Mouse (Mus musculus) MEL (cell line): Measurements from ENCODE around the gene Mtcl1. TPM values are rescaled to one million over a fixed set of nuclear protein-coding genes. Genes with fewer than 3 reads are reported as not detected.

ENCODE experiments used
- DNase-seq: peaks from one replicate; pipeline ENCODE4 v3.0.0; 2011; ENCODE audit warnings: low read depth, low spot score
- H3K27ac ChIP-seq: 2 replicates; pipeline ENCODE4 v1.5.1; 2012; ENCODE audit warnings: low read depth, mild to moderate bottlenecking, control low read depth, low read length, moderate library complexity; ENCODE audit not compliant: control insufficient read depth
- H3K27me3 ChIP-seq, 2 experiments: fragments of 150-350 bp in 1 of 2; sonication (generic) in 1 of 2; 2 replicates each; pipeline ENCODE4 v1.6.1; 2012; ENCODE audit warnings: low read length in 2 of 2, mild to moderate bottlenecking in 2 of 2, improper control_type of control experiment in 1 of 2, moderate library complexity in 1 of 2; ENCODE audit not compliant: insufficient read depth in 2 of 2, control insufficient read depth in 1 of 2
- H3K36me3 ChIP-seq, 2 experiments: 2 replicates each; pipeline ENCODE4 v1.6.1; 2012 to 2014; ENCODE audit warnings: low read length in 2 of 2, improper control_type of control experiment in 1 of 2, inconsistent platforms in 1 of 2, mild to moderate bottlenecking in 1 of 2; ENCODE audit not compliant: insufficient read depth in 2 of 2, control insufficient read depth in 1 of 2
- H3K4me1 ChIP-seq, 2 experiments: fragments of 150-350 bp in 1 of 2; sonication (generic) in 1 of 2; 2 replicates each; pipeline ENCODE4 v1.6.1; 2012; ENCODE audit warnings: low read length in 2 of 2, improper control_type of control experiment in 1 of 2, mild to moderate bottlenecking in 1 of 2; ENCODE audit not compliant: insufficient read depth in 2 of 2, control insufficient read depth in 1 of 2
- H3K4me3 ChIP-seq, 2 experiments: fragments of 150-350 bp in 1 of 2; sonication (generic) in 1 of 2; 2 replicates each; pipeline ENCODE4 v1.5.1; 2012; ENCODE audit warnings: low read depth in 2 of 2, low read length in 2 of 2, mild to moderate bottlenecking in 2 of 2, moderate library complexity in 2 of 2, control low read depth in 1 of 2, improper control_type of control experiment in 1 of 2; ENCODE audit not compliant: control insufficient read depth in 1 of 2, insufficient read depth in 1 of 2
- H3K79me2 ChIP-seq: 2 replicates; pipeline ENCODE4 v1.6.1; 2012; ENCODE audit warnings: mild to moderate bottlenecking, low read length, moderate library complexity; ENCODE audit not compliant: control insufficient read depth, poor library complexity, insufficient read depth
- H3K9ac ChIP-seq: 2 replicates; pipeline ENCODE4 v1.6.1; 2012; ENCODE audit warnings: low read depth, mild to moderate bottlenecking, control low read depth, low read length, moderate library complexity; ENCODE audit not compliant: control insufficient read depth, poor library complexity, severe bottlenecking
- H3K9me3 ChIP-seq: fragments of 150-350 bp; sonication (generic); replicated peaks from 2 replicates; pipeline ENCODE4 v1.6.1; 2012; ENCODE audit warnings: mild to moderate bottlenecking, low read length, improper control_type of control experiment, moderate library complexity; ENCODE audit not compliant: insufficient read depth
- CHD1 ChIP-seq: IDR thresholded peaks from 2 replicates; pipeline ENCODE4 v1.6.1; 2012; ENCODE audit warnings: low read depth, mild to moderate bottlenecking, inconsistent platforms, low read length, improper control_type of control experiment
- E2F4 ChIP-seq: IDR thresholded peaks from 2 replicates; pipeline ENCODE4 v1.6.1; 2011; ENCODE audit warnings: low read depth, low read length, improper control_type of control experiment, borderline replicate concordance
- ELF1 ChIP-seq: IDR thresholded peaks from 2 replicates; pipeline ENCODE4 v1.6.1; 2014; ENCODE audit warnings: low read depth, mild to moderate bottlenecking, inconsistent platforms, low read length, improper control_type of control experiment, moderate library complexity
- EP300 ChIP-seq, 2 experiments: IDR thresholded peaks; 2 replicates each; pipeline ENCODE4 v1.6.1; 2011; ENCODE audit warnings: improper control_type of control experiment in 2 of 2, low read length in 2 of 2, low read depth in 1 of 2, mild to moderate bottlenecking in 1 of 2
- GABPA ChIP-seq: IDR thresholded peaks from 2 replicates; pipeline ENCODE4 v1.6.1; 2012; ENCODE audit warnings: low read depth, mild to moderate bottlenecking, inconsistent platforms, low read length, improper control_type of control experiment, moderate library complexity
- GATA1 ChIP-seq: IDR thresholded peaks from 2 replicates; pipeline ENCODE4 v1.6.1; 2011; ENCODE audit warnings: low read depth, low read length, improper control_type of control experiment
- KAT2A ChIP-seq: conservative IDR thresholded peaks from 2 replicates; pipeline ENCODE4 v1.6.1; 2012; ENCODE audit warnings: low read depth, low read length, improper control_type of control experiment, inconsistent platforms
- MAZ ChIP-seq: IDR thresholded peaks from 2 replicates; pipeline ENCODE4 v1.6.1; 2012; ENCODE audit warnings: low read depth, mild to moderate bottlenecking, inconsistent platforms, low read length, improper control_type of control experiment
- MXI1 ChIP-seq: IDR thresholded peaks from 2 replicates; pipeline ENCODE4 v1.6.1; 2011; ENCODE audit warnings: mild to moderate bottlenecking, low read depth, low read length, improper control_type of control experiment
- NRF1 ChIP-seq: IDR thresholded peaks from 2 replicates; pipeline ENCODE4 v1.6.1; 2014; ENCODE audit warnings: low read depth, mild to moderate bottlenecking, inconsistent platforms, low read length, improper control_type of control experiment, moderate library complexity; ENCODE audit not compliant: poor library complexity, insufficient read depth, severe bottlenecking
- POLR2A ChIP-seq, 2 experiments: IDR thresholded peaks; 2 replicates each; pipeline ENCODE4 v1.6.1; 2011 to 2012; ENCODE audit warnings: low read length in 2 of 2, mild to moderate bottlenecking in 2 of 2, control low read depth in 1 of 2, improper control_type of control experiment in 1 of 2, low read depth in 1 of 2, moderate library complexity in 1 of 2; ENCODE audit not compliant: control insufficient read depth in 1 of 2, insufficient read depth in 1 of 2, poor library complexity in 1 of 2
- RAD21 ChIP-seq: IDR thresholded peaks from 2 replicates; pipeline ENCODE4 v1.6.1; 2011; ENCODE audit warnings: mild to moderate bottlenecking, low read depth, low read length, improper control_type of control experiment
- SMC3 ChIP-seq: IDR thresholded peaks from 2 replicates; pipeline ENCODE4 v1.6.1; 2011; ENCODE audit warnings: low read depth, low read length, improper control_type of control experiment
- TBP ChIP-seq: IDR thresholded peaks from 2 replicates; pipeline ENCODE4 v1.8.0; 2011; ENCODE audit warnings: low read depth, low read length, improper control_type of control experiment
- USF1 ChIP-seq: IDR thresholded peaks from 2 replicates; pipeline ENCODE4 v1.6.1; 2014; ENCODE audit warnings: low read depth, mild to moderate bottlenecking, inconsistent platforms, low read length, improper control_type of control experiment, moderate library complexity
- USF2 ChIP-seq, 2 experiments: IDR thresholded peaks; 2 replicates each; pipeline ENCODE4 v1.6.1; 2011 to 2012; ENCODE audit warnings: improper control_type of control experiment in 2 of 2, low read length in 2 of 2, borderline replicate concordance in 1 of 2, inconsistent platforms in 1 of 2, low read depth in 1 of 2, mild to moderate bottlenecking in 1 of 2; ENCODE audit not compliant: insufficient read depth in 1 of 2
- ZC3H11A ChIP-seq: IDR thresholded peaks from 2 replicates; pipeline ENCODE4 v1.6.1; 2012; ENCODE audit warnings: low read depth, mild to moderate bottlenecking, inconsistent platforms, low read length, improper control_type of control experiment
- polyA plus RNA-seq, 2 experiments: library from polyadenylated mRNA; stranded (reverse) in 1 of 2; unstranded in 1 of 2; fragments of >175 nt in 1 of 2; fragments of >200 nt in 1 of 2; gene quantifications; 2 replicates each; pipeline versions ENCODE4 v1.2.1 to v1.2.4; 2012; ENCODE audit warnings: low replicate concordance in 2 of 2, low read depth in 1 of 2; ENCODE audit not compliant: insufficient read length in 2 of 2, insufficient read depth in 1 of 2, missing spikeins in 1 of 2
- total RNA-seq: library from RNA; depleted of rRNA; stranded (reverse); fragments of 300-350 nt; gene quantifications from 2 replicates; pipeline ENCODE4 v1.2.3, GENCODE M21; 2012; rRNA removed

The Mtcl1 gene
- total and polyA plus RNA-seq, 3 experiments: not detected

GRCm38 (mm10) chr17:66293581-66293980 is 156.0 kb downstream of the Mtcl1 start:
- Histone ChIP-seq H3K36me3 (no peaks in the 10 kb centered on the region), H3K4me1 (no peaks in the 10 kb centered on the region), H3K79me2 (no peaks in the 10 kb centered on the region), H3K9me3 (no peaks in the 10 kb centered on the region), H3K27ac (no peak overlapping the region), H3K9ac (no peak overlapping the region), H3K27me3 (no peaks in the 10 kb centered on the region), H3K4me3 (no peak overlapping the region)
- TF ChIP-seq GABPA (no peak), CHD1 (no peak), E2F4 (no peak), KAT2A (no peak), RAD21 (no peak), EP300 (IDR thresholded peaks at IDR 0.05; ENCODE audit: low read depth in 1 of 2, low read length in 2 of 2) (no peak), MXI1 (no peak), GATA1 (no peak), NRF1 (no peak), ELF1 (no peak), USF1 (no peak), POLR2A (IDR thresholded peaks at IDR 0.05; ENCODE audit: control insufficient read depth in 1 of 2, insufficient read depth in 1 of 2, low read depth in 1 of 2, low read length in 2 of 2, poor library complexity in 1 of 2) (no peak), ZC3H11A (no peak), SMC3 (no peak), USF2 (IDR thresholded peaks at IDR 0.05; ENCODE audit: borderline replicate concordance in 1 of 2, insufficient read depth in 1 of 2, low read depth in 1 of 2, low read length in 2 of 2) (no peak), TBP (no peak)
- no peak for DNase-seq

- Histone ChIP-seq H3K36me3 (no peaks in the 10 kb centered on the region), H3K27ac (no peak overlapping the region), H3K4me1 (no peaks in the 10 kb centered on the region), H3K4me3 (no peak overlapping the region), H3K9me3 (no peaks in the 10 kb centered on the region), H3K27me3 (no peaks in the 10 kb centered on the region), H3K79me2 (no peaks in the 10 kb centered on the region), H3K9ac (no peak overlapping the region)
- no peak for DNase-seq
- TF ChIP-seq MAZ: no peak
- no peak for TF ChIP-seq CHD1
- TF ChIP-seq USF2 (IDR thresholded peaks at IDR 0.05; ENCODE audit: borderline replicate concordance in 1 of 2, insufficient read depth in 1 of 2, low read depth in 1 of 2, low read length in 2 of 2): no peak
Measured at GRCm38 (mm10) chr17:66289894-66290293, 159.7 kb downstream of the Mtcl1 start.

Other genes with a start within 250 kb of the Mtcl1 start
- 9.7 and 10.7 TPM in 2 replicates for gene Rab12, start 70.0 kb upstream of the Mtcl1 start, total RNA-seq
- 10 to 100 TPM in 1 of 2 experiments, not detected in 1; 19.0 TPM for gene Rab12, start 70.0 kb upstream of the Mtcl1 start, polyA plus RNA-seq
- gene Themis3, start 144.9 kb upstream of the Mtcl1 start, total RNA-seq: not detected in 2 replicates
- gene Themis3, start 144.9 kb upstream of the Mtcl1 start, polyA plus RNA-seq: under 1 TPM in 1 of 2 experiments, not detected in 1; 0.03 TPM